Mouse (Mus musculus) CD4-positive helper T cell, adult 2 months (primary cell): ENCODE measurements around the gene Uts2r.
A peak's percentile ranks its signal among the peaks of the same experiment; 100 is the strongest.

ENCODE experiments used
- DNase-seq: peaks from one replicate; pipeline ENCODE4 v3.0.0-alpha.2; 2012; ENCODE audit warnings: low read depth, missing footprints, low spot score

Gene Uts2r

GRCm38 (mm10) chr11:121160636-121161346 lies 720 bp downstream of the Uts2r start:
- DNase-seq = no peak

GRCm38 (mm10) chr11:121163751-121164150 lies 3.7 kb downstream of the Uts2r start:
- no peak for DNase-seq

- no peak for DNase-seq
These were observed 13.1 kb downstream of the Uts2r start for GRCm38 (mm10) chr11:121173203-121173602.

GRCm38 (mm10) chr11:121174234-121174633 lies 14.2 kb downstream of the Uts2r start:
- no peak for DNase-seq

GRCm38 (mm10) chr11:121176285-121177270 lies 16.5 kb downstream of the Uts2r start:
- DNase-seq = peak; percentile 59

GRCm38 (mm10) chr11:121189681-121190080 lies 29.6 kb downstream of the Uts2r start:
- no peak for DNase-seq

GRCm38 (mm10) chr11:121192742-121193141 lies 32.7 kb downstream of the Uts2r start:
- no peak for DNase-seq

- DNase-seq = no peak
These were observed 33.3 kb downstream of the Uts2r start for GRCm38 (mm10) chr11:121193415-121193814.

- DNase-seq = no peak
These were observed 38.6 kb downstream of the Uts2r start for GRCm38 (mm10) chr11:121198622-121199021.

- DNase-seq = no peak
These were observed 39.8 kb downstream of the Uts2r start for GRCm38 (mm10) chr11:121199851-121200250.

GRCm38 (mm10) chr11:121200781-121201180 lies 40.7 kb downstream of the Uts2r start:
- no peak for DNase-seq

- peak; percentile 42 for DNase-seq
These were observed 41.5 kb downstream of the Uts2r start for GRCm38 (mm10) chr11:121201436-121202198.

- no peak for DNase-seq
These were observed 43.7 kb downstream of the Uts2r start for GRCm38 (mm10) chr11:121203859-121204160.

- peak; percentile 95 for DNase-seq
These were observed 44.3 kb downstream of the Uts2r start, which contains the start of the genes Hexdc and Ogfod3 for GRCm38 (mm10) chr11:121204161-121205006. TSS of gene Hexdc (plus strand) at chr11:121204433. TSS of gene Ogfod3 (minus strand) at chr11:121204711.
